Mouse (Mus musculus): Measurements from ENCODE around the gene 4930590J08Rik. TPM values are rescaled to one million over a fixed set of nuclear protein-coding genes. Genes with fewer than 3 reads are reported as not detected.
A peak's percentile ranks its signal among the peaks of the same experiment; 100 is the strongest.
"Not testable (repeated sequence)": the region's sequence is repeated elsewhere in the genome, so short reads cannot be mapped to it uniquely, and the experiment has no call there.

The 4930590J08Rik gene
- total and polyA plus RNA-seq, 2 experiments: 0.07 to 0.37 TPM

GRCm38 (mm10) chr6:91931231-91931630 lies 28.6 kb downstream of the 4930590J08Rik start:
- no peaks in the 10 kb centered on the region for H3K4me1 ChIP-seq (ENCODE audit: control insufficient read depth, insufficient read depth, low read length)
- 72% methylated on average over 5 of the region's 5 CpGs for WGBS
- H3K79me2 ChIP-seq (ENCODE audit: control insufficient read depth, insufficient read depth, low read length): no peaks in the 10 kb centered on the region
- H3K27ac ChIP-seq (replicated peaks; ENCODE audit: insufficient read depth, low read depth, low read length): no peak overlapping the region
- no peak overlapping the region for H3K9ac ChIP-seq (ENCODE audit: low read depth, low read length)
- TF ChIP-seq POLR2A (IDR thresholded peaks at IDR 0.05; ENCODE audit: extremely low read depth, insufficient read depth, low read length) (no peak), CTCF (IDR thresholded peaks at IDR 0.05; ENCODE audit: low read depth, low read length) (no peak)
- DNase-seq (ENCODE audit: extremely low read depth, low read depth, low spot score): no peak
- no peaks in the 10 kb centered on the region for H3K36me3 ChIP-seq (ENCODE audit: control insufficient read depth, insufficient read depth, low read length)
- no peak overlapping the region for H3K4me3 ChIP-seq (ENCODE audit: insufficient read depth, low read depth, low read length)
- H3K27me3 ChIP-seq (ENCODE audit: control insufficient read depth, insufficient read depth, low read length): no peaks in the 10 kb centered on the region

GRCm38 (mm10) chr6:91938491-91938890 lies 35.9 kb downstream of the 4930590J08Rik start:
- H3K27me3 ChIP-seq (ENCODE audit: control insufficient read depth, insufficient read depth, low read length): no peaks in the 10 kb centered on the region
- H3K9ac ChIP-seq (ENCODE audit: low read depth, low read length): no peak overlapping the region
- no peak overlapping the region for H3K4me3 ChIP-seq (ENCODE audit: insufficient read depth, low read depth, low read length)
- no peak overlapping the region for H3K27ac ChIP-seq (replicated peaks; ENCODE audit: insufficient read depth, low read depth, low read length)
- no peaks in the 10 kb centered on the region for H3K36me3 ChIP-seq (ENCODE audit: control insufficient read depth, insufficient read depth, low read length)
- no peak for DNase-seq (ENCODE audit: extremely low read depth, low read depth, low spot score)
- H3K79me2 ChIP-seq (ENCODE audit: control insufficient read depth, insufficient read depth, low read length): no peaks in the 10 kb centered on the region
- WGBS: 84% methylated on average over 4 of the region's 4 CpGs
- H3K4me1 ChIP-seq (ENCODE audit: control insufficient read depth, insufficient read depth, low read length): no peaks in the 10 kb centered on the region
- no peak for TF ChIP-seq POLR2A (IDR thresholded peaks at IDR 0.05; ENCODE audit: extremely low read depth, insufficient read depth, low read length)
- no peak for TF ChIP-seq CTCF (IDR thresholded peaks at IDR 0.05; ENCODE audit: low read depth, low read length)

- no peak for TF ChIP-seq CTCF (IDR thresholded peaks at IDR 0.05; ENCODE audit: low read depth, low read length)
- TF ChIP-seq POLR2A (IDR thresholded peaks at IDR 0.05; ENCODE audit: extremely low read depth, insufficient read depth, low read length): no peak
- Histone ChIP-seq H3K27ac (replicated peaks; ENCODE audit: insufficient read depth, low read depth, low read length) (no peak overlapping the region), H3K27me3 (ENCODE audit: control insufficient read depth, insufficient read depth, low read length) (no peaks in the 10 kb centered on the region), H3K79me2 (ENCODE audit: control insufficient read depth, insufficient read depth, low read length) (no peaks in the 10 kb centered on the region), H3K36me3 (ENCODE audit: control insufficient read depth, insufficient read depth, low read length) (no peaks in the 10 kb centered on the region), H3K4me3 (ENCODE audit: insufficient read depth, low read depth, low read length) (no peak overlapping the region), H3K9ac (ENCODE audit: low read depth, low read length) (no peak overlapping the region), H3K4me1 (ENCODE audit: control insufficient read depth, insufficient read depth, low read length) (no peaks in the 10 kb centered on the region)
- no peak for DNase-seq (ENCODE audit: extremely low read depth, low read depth, low spot score)
- 83% methylated on average over 2 of the region's 2 CpGs for WGBS
These were observed 45.8 kb downstream of the 4930590J08Rik start for GRCm38 (mm10) chr6:91948426-91948825.

DNA sequence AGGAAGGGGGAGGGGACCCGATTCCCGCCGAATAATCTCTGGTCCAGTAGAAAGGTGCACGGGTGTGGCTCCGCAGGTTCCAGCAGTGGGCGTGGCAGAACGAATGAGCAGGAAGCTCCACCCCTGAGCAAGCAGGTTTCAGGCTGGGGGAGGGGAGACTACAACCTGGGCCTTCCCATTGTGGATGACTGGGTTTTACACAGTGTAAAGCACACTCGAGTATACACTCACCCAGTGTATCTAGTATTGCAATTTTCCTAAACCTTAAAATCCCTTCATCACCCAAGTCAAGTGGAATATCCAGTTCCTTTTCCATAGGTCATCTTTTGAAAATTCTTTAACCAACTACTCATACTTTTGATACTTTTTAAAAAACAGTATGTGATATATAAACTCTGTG lies 55.4 kb downstream of the 4930590J08Rik start:
- H3K4me1 ChIP-seq (ENCODE audit: control insufficient read depth, insufficient read depth, low read length); H3K27me3 ChIP-seq (ENCODE audit: control insufficient read depth, insufficient read depth, low read length); H3K36me3 ChIP-seq (ENCODE audit: control insufficient read depth, insufficient read depth, low read length); H3K4me3 ChIP-seq (ENCODE audit: insufficient read depth, low read depth, low read length); H3K27ac ChIP-seq (replicated peaks; ENCODE audit: insufficient read depth, low read depth, low read length); H3K79me2 ChIP-seq (ENCODE audit: control insufficient read depth, insufficient read depth, low read length); H3K9ac ChIP-seq (ENCODE audit: low read depth, low read length); DNase-seq (ENCODE audit: extremely low read depth, low read depth, low spot score): not testable (repeated sequence)
- WGBS: 20% methylated on average over 3 of the region's 8 CpGs

DNA sequence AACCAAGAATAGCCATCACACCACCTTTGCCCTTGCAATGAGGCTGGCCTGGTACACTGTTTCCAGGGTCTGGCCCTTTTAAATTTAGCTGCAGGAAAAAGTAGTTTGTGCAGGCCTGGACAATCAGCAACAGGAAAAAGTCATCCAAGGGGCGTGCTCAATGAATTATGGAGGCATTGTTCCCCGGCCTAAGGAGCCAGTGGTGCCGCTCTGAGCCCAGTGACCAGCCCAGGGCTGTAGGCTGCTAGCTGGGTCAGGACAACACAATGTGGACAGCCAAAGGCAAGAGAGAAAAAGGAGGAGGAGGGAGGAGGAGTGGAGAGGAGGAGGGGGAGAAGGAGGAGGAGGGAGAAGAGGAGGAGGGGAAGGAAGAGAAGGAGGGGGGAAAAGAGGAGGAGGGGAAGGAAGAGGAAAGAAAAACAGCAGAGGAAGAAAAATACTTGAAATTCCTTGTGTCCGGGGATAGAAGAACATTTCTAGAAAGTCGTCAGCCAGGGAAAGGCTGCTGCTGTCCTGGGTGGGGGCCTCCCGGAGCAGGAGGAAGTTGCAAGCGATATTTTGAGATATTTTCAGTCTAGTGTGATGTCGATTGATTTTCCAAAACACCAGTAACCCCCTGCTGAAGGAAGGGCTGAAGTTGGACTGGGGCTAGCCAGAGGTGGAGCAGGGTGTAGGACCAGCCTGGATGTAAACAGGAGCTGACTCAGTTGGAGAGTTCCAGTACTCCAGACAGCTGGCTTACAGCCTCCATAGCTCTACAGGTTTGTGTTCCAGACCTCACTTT lies 57.6 kb downstream of the 4930590J08Rik start:
- Histone ChIP-seq H3K79me2 (ENCODE audit: control insufficient read depth, insufficient read depth, low read length) (no peaks in the 10 kb centered on the region), H3K27me3 (ENCODE audit: control insufficient read depth, insufficient read depth, low read length) (peaks cover 4% of the 10 kb centered on the region; the same call in 1 of the 2 replicates), H3K4me3 (ENCODE audit: insufficient read depth, low read depth, low read length) (peak overlapping the region; percentile 1), H3K27ac (replicated peaks; ENCODE audit: insufficient read depth, low read depth, low read length) (peak overlapping the region; percentile 38), H3K36me3 (ENCODE audit: control insufficient read depth, insufficient read depth, low read length) (no peaks in the 10 kb centered on the region), H3K4me1 (ENCODE audit: control insufficient read depth, insufficient read depth, low read length) (peaks cover 3% of the 10 kb centered on the region), H3K9ac (ENCODE audit: low read depth, low read length) (peak overlapping the region; percentile 8; the same call in 1 of the 2 replicates)
- DNase-seq (ENCODE audit: extremely low read depth, low read depth, low spot score): peak; percentile 9
- 52% methylated on average over 8 of the region's 8 CpGs for WGBS
- TF ChIP-seq POLR2A (IDR thresholded peaks at IDR 0.05; ENCODE audit: extremely low read depth, insufficient read depth, low read length) (no peak), CTCF (IDR thresholded peaks at IDR 0.05; ENCODE audit: low read depth, low read length) (no peak)

DNA sequence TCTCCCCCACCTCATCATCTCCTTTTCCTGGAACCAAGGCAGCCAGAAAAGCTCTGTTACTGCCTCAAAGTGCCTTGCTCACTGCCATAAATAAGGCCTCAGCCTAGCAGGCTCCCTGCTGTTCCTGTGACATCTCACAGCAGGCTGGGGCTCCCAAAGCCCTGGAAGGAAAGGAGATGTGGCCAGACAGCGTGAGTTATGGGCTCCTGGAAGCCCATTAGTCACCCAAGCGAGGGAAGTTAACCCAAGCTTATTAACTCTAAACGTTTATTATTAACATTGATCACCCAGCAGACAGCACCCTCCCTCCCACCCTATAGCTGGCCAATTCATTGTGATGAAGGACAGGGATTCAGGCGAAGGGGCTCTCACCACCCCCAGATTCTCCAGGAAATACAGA lies 60.8 kb downstream of the 4930590J08Rik start:
- H3K4me3 ChIP-seq (ENCODE audit: insufficient read depth, low read depth, low read length): no peak overlapping the region
- H3K4me1 ChIP-seq (ENCODE audit: control insufficient read depth, insufficient read depth, low read length): peaks cover 4% of the 10 kb centered on the region
- H3K9ac ChIP-seq (ENCODE audit: low read depth, low read length): no peak overlapping the region
- WGBS: 50% methylated on average over 4 of the region's 4 CpGs
- no peaks in the 10 kb centered on the region for H3K27me3 ChIP-seq (ENCODE audit: control insufficient read depth, insufficient read depth, low read length)
- DNase-seq (ENCODE audit: extremely low read depth, low read depth, low spot score): no peak
- H3K36me3 ChIP-seq (ENCODE audit: control insufficient read depth, insufficient read depth, low read length): no peaks in the 10 kb centered on the region
- no peak overlapping the region for H3K27ac ChIP-seq (replicated peaks; ENCODE audit: insufficient read depth, low read depth, low read length)
- TF ChIP-seq POLR2A (IDR thresholded peaks at IDR 0.05; ENCODE audit: extremely low read depth, insufficient read depth, low read length) (no peak), CTCF (IDR thresholded peaks at IDR 0.05; ENCODE audit: low read depth, low read length) (no peak)
- H3K79me2 ChIP-seq (ENCODE audit: control insufficient read depth, insufficient read depth, low read length): no peaks in the 10 kb centered on the region
